Mouse (Mus musculus) cerebellum, adult 2 months (tissue): ENCODE results near the gene Fgfr2.

Experiments used
- CTCF ChIP-seq: fragments of 200-500 bp; IDR thresholded peaks from 2 replicates; pipeline ENCODE4 v1.5.1; 2011; ENCODE audit warnings: low read depth, mild to moderate bottlenecking, control low read depth, low read length, moderate library complexity, borderline replicate concordance; ENCODE audit not compliant: insufficient read depth
- POLR2A ChIP-seq: fragments of 200-500 bp; IDR thresholded peaks from 2 replicates; pipeline ENCODE4 v1.6.1; 2011; ENCODE audit warnings: low read length, control low read depth, borderline replicate concordance; ENCODE audit not compliant: insufficient read depth

- TF ChIP-seq CTCF: no peak
- no peak for TF ChIP-seq POLR2A
Measured at GRCm38 (mm10) chr7:133090641-133091040, 32.5 kb downstream of the Fgfr2 start.
